In genomic region chr3:86253071-86253470, GRCm38 (mm10) we compare ENCODE assay signal across 15 mouse cellular contexts. TPM values are rescaled to one million over a fixed set of nuclear protein-coding genes. Genes with fewer than 3 reads are reported as not detected.
A peak's percentile ranks its signal among the peaks of the same experiment; 100 is the strongest.
DNase-seq lines count a peak whose midpoint lies in the region; ATAC-seq and TF ChIP-seq lines count a peak whose summit lies in the region.
"Had no signal": no experiment of that assay in that cellular context is flagged by ENCODE, and none has a peak within 500 bp of the region (broad histone marks: within the 10 kb centered on the region; RNA-seq: fewer than 3 reads in every experiment).

No protein-coding gene starts in this region.

- ATAC-seq in liver, embryonic 12.5 days, result peak; percentile 47; the same call in 1 of the 2 replicates
- peak; percentile 55 for ATAC-seq in liver, embryonic 14.5 days (ENCODE audit: insufficient read depth)
- no peak for ATAC-seq in megakaryocyte, adult 5-6 weeks (ENCODE audit: poor library complexity, severe bottlenecking)
- ATAC-seq: forebrain, embryonic 13.5 days had no signal

- 49% methylated on average over 3 of the region's 3 CpGs for WGBS in liver, embryonic 12.5 days (ENCODE audit: insufficient replicate concordance)
- WGBS in liver, embryonic 14.5 days (ENCODE audit: insufficient replicate concordance), result 48% methylated on average over 3 of the region's 3 CpGs
- WGBS in forebrain, embryonic 10.5 days, result 79% methylated on average over 3 of the region's 3 CpGs

- peak overlapping the region; percentile 41 for H3K4me2 ChIP-seq in liver, embryonic 12.5 days
- peak overlapping the region; percentile 73 for H3K4me2 ChIP-seq in liver, embryonic 14.5 days (ENCODE audit: low read depth)
- H3K4me2 ChIP-seq: forebrain, embryonic 13.5 days; hindbrain, embryonic 15.5 days had no signal

- peaks cover 36% of the 10 kb centered on the region for H3K4me1 ChIP-seq in liver, embryonic 12.5 days
- H3K4me1 ChIP-seq in liver, embryonic 14.5 days (replicated peaks; ENCODE audit: control insufficient read depth in 2 of 2, insufficient read depth in 2 of 2, low read length in 1 of 2), result peaks cover 21 to 24% of the 10 kb centered on the region in 2 experiments
- no peaks in the 10 kb centered on the region for H3K4me1 ChIP-seq in forebrain, embryonic 10.5 days
- H3K4me1 ChIP-seq: forebrain, embryonic 13.5 days; hindbrain, embryonic 15.5 days had no signal

- no peak for TF ChIP-seq CTCF in liver, embryonic 14.5 days (IDR thresholded peaks at IDR 0.05; ENCODE audit: low read depth)

- DNase-seq in adrenal gland, adult 2 months, result peak; percentile 47
- no peak for DNase-seq in adrenal gland, postnatal 14 days
- no peak for DNase-seq in liver
- DNase-seq in Muller cell, postnatal 12 days (ENCODE audit: inconsistent ontology term), result peak; percentile 50
- DNase-seq in liver, embryonic 14.5 days (ENCODE audit: low read depth in 3 of 3, low spot score in 3 of 3), result peak; percentile 45 to 55 (median 51)
- no peak for DNase-seq in forebrain, embryonic 10.5 days (ENCODE audit: extremely low spot score, low spot score)
- DNase-seq: gastrocnemius, postnatal 25 days; kidney, postnatal 4 days had no signal

- no peaks in the 10 kb centered on the region for H3K9me3 ChIP-seq in liver, embryonic 12.5 days (replicated peaks)
- no peaks in the 10 kb centered on the region for H3K9me3 ChIP-seq in liver, embryonic 14.5 days (ENCODE audit: control insufficient read depth, low read length)
- no peaks in the 10 kb centered on the region for H3K9me3 ChIP-seq in forebrain, embryonic 10.5 days
- H3K9me3 ChIP-seq: forebrain, embryonic 13.5 days; G1E; hindbrain, embryonic 15.5 days had no signal

- H3K4me3 ChIP-seq in liver, embryonic 12.5 days, result no peak overlapping the region
- no peak overlapping the region for H3K4me3 ChIP-seq in liver, embryonic 14.5 days (ENCODE audit: insufficient read depth in 1 of 2, low read depth in 2 of 2, low read length in 2 of 2)
- no peak overlapping the region for H3K4me3 ChIP-seq in forebrain, embryonic 10.5 days
- H3K4me3 ChIP-seq: forebrain, embryonic 13.5 days; hindbrain, embryonic 15.5 days; myocyte had no signal

- no peaks in the 10 kb centered on the region for H3K36me3 ChIP-seq in liver, embryonic 12.5 days
- no peaks in the 10 kb centered on the region for H3K36me3 ChIP-seq in liver, embryonic 14.5 days (replicated peaks; ENCODE audit: control insufficient read depth, insufficient read depth, low read depth)
- H3K36me3 ChIP-seq in forebrain, embryonic 10.5 days (replicated peaks), result no peaks in the 10 kb centered on the region
- H3K36me3 ChIP-seq: G1E; hindbrain, embryonic 15.5 days had no signal

- H3K27ac ChIP-seq in liver, embryonic 12.5 days, result peak overlapping the region; percentile 66
- peak overlapping the region; percentile 34 for H3K27ac ChIP-seq in liver, embryonic 14.5 days
- no peak overlapping the region for H3K27ac ChIP-seq in forebrain, embryonic 10.5 days
- H3K27ac ChIP-seq: forebrain, embryonic 13.5 days; hindbrain, embryonic 15.5 days; macrophage had no signal

- H3K9ac ChIP-seq in liver, embryonic 12.5 days, result peak overlapping the region; percentile 12; the same call in 1 of the 2 replicates
- no peak overlapping the region for H3K9ac ChIP-seq in liver, embryonic 14.5 days (replicated peaks)
- H3K9ac ChIP-seq: forebrain, embryonic 13.5 days; hindbrain, embryonic 15.5 days had no signal

- H3K27me3 ChIP-seq in liver, embryonic 12.5 days (replicated peaks), result no peaks in the 10 kb centered on the region
- H3K27me3 ChIP-seq in liver, embryonic 14.5 days (ENCODE audit: control insufficient read depth, insufficient read depth, low read length), result no peaks in the 10 kb centered on the region
- H3K27me3 ChIP-seq in forebrain, embryonic 10.5 days (ENCODE audit: poor library complexity, severe bottlenecking), result no peaks in the 10 kb centered on the region
- H3K27me3 ChIP-seq: forebrain, embryonic 13.5 days; hindbrain, embryonic 15.5 days had no signal

- TF ChIP-seq EP300 in liver, embryonic 14.5 days (IDR thresholded peaks at IDR 0.05; ENCODE audit: low read depth), result no peak

RNA-seq across cellular contexts. Expression of gene Lrba, which starts 28.6 kb away (rescaled TPM):
- total RNA-seq in adrenal gland, adult 2 months (2021), result 10 to 100 TPM; 28.6 to 36.4 TPM
- polyA plus RNA-seq in adrenal gland, adult 2 months (2012; rRNA removed), result 9.2 and 11.0 TPM in 2 replicates
- total RNA-seq in adrenal gland, postnatal 14 days (2021), result 30.0 and 31.2 TPM in 2 replicates
- polyA plus RNA-seq in liver, embryonic 12.5 days (2016; fragmentation: Nextera tagmentation; extraction: Ambion mirVana), result 3.3 and 3.6 TPM in 2 replicates
- polyA plus RNA-seq in liver, embryonic 14.5 days (2012; rRNA removed), result 3.9 and 4.4 TPM in 2 replicates
- polyA plus RNA-seq in liver, embryonic 14.5 days (2014; fragmentation: Nextera tagmentation; extraction: Ambion mirVana), result 3.7 and 4.9 TPM in 2 replicates
- total RNA-seq in megakaryocyte, adult 5-6 weeks (2015), result 7.5 and 9.3 TPM in 2 replicates
- total RNA-seq in megakaryocyte, adult 5-6 weeks (2017), result 13.4 and 19.1 TPM in 2 replicates
- 3.0 and 3.4 TPM in 2 replicates for polyA plus RNA-seq in forebrain, embryonic 10.5 days (2016; fragmentation: Nextera tagmentation; extraction: Ambion mirVana)

Comparison
In these comparisons a context has a peak if more than half of its experiments do, and no peak if none do; other contexts are left out.
1. DNase-seq: peak in adrenal gland, adult 2 months (single experiment), Muller cell, postnatal 12 days (single experiment) and liver, embryonic 14.5 days (3 of 3); none in adrenal gland, postnatal 14 days (single experiment), liver (single experiment) and forebrain, embryonic 10.5 days (single experiment).